Mouse (Mus musculus) neural tube, embryonic 15.5 days (tissue): ENCODE measurements around the gene Adgrl3. TPM values are rescaled to one million over a fixed set of nuclear protein-coding genes. Genes with fewer than 3 reads are reported as not detected.

Experiments
- ATAC-seq: fragments of 200-750 bp; cut with Nextera tagmentation; 2 replicates; pipeline ENCODE4 v1.8.0; 2017; ENCODE audit warnings: mild to moderate bottlenecking, moderate TSS enrichment, moderate library complexity; ENCODE audit not compliant: low FRiP score
- H3K27ac ChIP-seq: fragments of 300-500 bp; sonication (generic); replicated peaks from 2 replicates; pipeline ENCODE4 v1.5.1; 2015; ENCODE audit warnings: mild to moderate bottlenecking, inconsistent platforms
- H3K27me3 ChIP-seq: fragments of 300-500 bp; sonication (generic); replicated peaks from 2 replicates; pipeline ENCODE4 v1.6.1; 2015; ENCODE audit warnings: inconsistent platforms
- H3K36me3 ChIP-seq: fragments of 300-500 bp; sonication (generic); 2 replicates; pipeline ENCODE4 v1.6.1; 2015; ENCODE audit warnings: inconsistent platforms
- H3K4me1 ChIP-seq: fragments of 300-500 bp; sonication (generic); 2 replicates; pipeline ENCODE4 v1.6.1; 2015; ENCODE audit warnings: inconsistent platforms
- H3K4me2 ChIP-seq: fragments of 300-500 bp; sonication (generic); 2 replicates; pipeline ENCODE4 v1.6.1; 2015; ENCODE audit warnings: inconsistent platforms, mild to moderate bottlenecking, moderate library complexity
- H3K4me3 ChIP-seq: fragments of 300-500 bp; sonication (generic); replicated peaks from 2 replicates; pipeline ENCODE4 v1.5.1; 2015; ENCODE audit warnings: mild to moderate bottlenecking, inconsistent platforms
- H3K9ac ChIP-seq: fragments of 300-500 bp; sonication (generic); replicated peaks from 2 replicates; pipeline ENCODE4 v1.6.1; 2015; ENCODE audit warnings: mild to moderate bottlenecking, inconsistent platforms
- H3K9me3 ChIP-seq: fragments of 300-500 bp; sonication (generic); replicated peaks from 2 replicates; pipeline ENCODE4 v1.6.1; 2016; ENCODE audit warnings: inconsistent platforms
- WGBS: fragments of 180-500 bp; shearing (Covaris S2); methylation state at CpG from one replicate; pipeline ENCODE4 v1.1.7; 2015; ENCODE audit warnings: mixed read lengths; 5-methylcytosine and 5-hydroxymethylcytosine counted together
- polyA plus RNA-seq: library from polyadenylated mRNA; unstranded; fragments of >200 nt; fragmentation: Nextera tagmentation; extraction: Ambion mirVana; gene quantifications from 2 replicates; pipeline ENCODE4 v1.2.1, GENCODE M21; 2015

Gene Adgrl3
- polyA plus RNA-seq, 1 experiment from 2014 or later: 65.4 TPM

DNA sequence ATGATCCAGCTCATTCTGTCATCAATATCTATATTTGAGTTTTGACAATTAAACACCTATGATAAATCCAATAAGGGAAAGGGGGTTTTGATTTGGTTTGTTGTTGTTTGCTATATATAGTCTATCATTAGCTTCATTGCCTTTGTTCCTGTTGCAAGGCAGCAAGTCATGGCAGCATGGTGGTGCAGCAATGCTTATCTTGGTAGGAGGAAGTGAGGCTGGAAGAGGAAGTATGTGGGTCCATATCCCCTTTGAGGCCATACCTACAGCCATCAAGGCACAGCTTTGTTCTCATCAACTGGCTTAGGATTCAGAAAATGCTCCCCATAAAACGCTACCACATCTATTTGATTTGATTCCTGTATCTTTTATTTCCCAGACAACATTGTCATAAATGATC is 58.1 kb downstream of the Adgrl3 start:
- no peaks in the 10 kb centered on the region for H3K27me3 ChIP-seq
- no peak for ATAC-seq
- H3K36me3 ChIP-seq: no peaks in the 10 kb centered on the region

DNA sequence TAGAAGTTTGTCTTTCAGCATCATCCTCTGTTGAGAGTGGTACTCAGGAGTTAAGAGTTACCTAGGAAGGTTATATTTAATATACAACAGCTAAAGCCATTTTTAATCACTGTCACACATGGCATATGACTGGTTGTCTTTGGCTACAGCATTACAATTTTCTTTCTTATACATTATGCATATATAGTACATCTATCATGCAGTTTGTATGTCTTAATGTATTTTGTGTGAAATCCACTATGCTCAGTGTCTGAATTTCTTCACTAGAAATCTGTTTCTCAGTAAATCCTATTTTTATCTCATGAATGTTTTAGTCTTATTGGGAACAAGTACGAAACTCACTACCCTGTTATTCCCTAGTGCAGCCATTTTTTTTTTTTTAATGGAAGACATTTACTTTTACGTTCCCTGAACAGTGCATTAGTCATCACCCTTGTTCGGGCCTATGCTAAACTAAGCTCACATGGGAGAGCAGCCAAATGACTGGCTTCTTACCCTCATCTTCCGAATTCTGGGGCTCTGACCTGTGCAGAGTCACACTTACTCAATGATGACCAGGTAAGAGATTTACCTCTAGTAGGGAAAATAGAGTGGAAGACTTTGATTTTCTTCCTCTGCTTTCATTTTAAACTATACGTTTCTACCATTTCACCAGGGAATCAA is 63.9 kb downstream of the Adgrl3 start:
- ATAC-seq: no peak
- H3K4me2 ChIP-seq: no peak overlapping the region
- H3K27me3 ChIP-seq: no peaks in the 10 kb centered on the region
- no peaks in the 10 kb centered on the region for H3K9me3 ChIP-seq
- 63% methylated on average over 5 of the region's 5 CpGs for WGBS
- H3K9ac ChIP-seq: no peak overlapping the region
- H3K4me1 ChIP-seq: 0 out of 2 replicates have a peak, but pooled peaks cover 3% of the 10 kb centered on the region
- no peak overlapping the region for H3K4me3 ChIP-seq
- no peaks in the 10 kb centered on the region for H3K36me3 ChIP-seq
- H3K27ac ChIP-seq: no peak overlapping the region

More for the DNA sequence above, 58.1 kb downstream of the Adgrl3 start:
- H3K4me2 ChIP-seq: no peak overlapping the region
- 79% methylated on average over 1 of the region's 1 CpGs for WGBS
- H3K27ac ChIP-seq: no peak overlapping the region
- H3K4me1 ChIP-seq: peaks cover 3% of the 10 kb centered on the region
- H3K4me3 ChIP-seq: no peak overlapping the region
- H3K9me3 ChIP-seq: no peaks in the 10 kb centered on the region
- no peak overlapping the region for H3K9ac ChIP-seq

DNA sequence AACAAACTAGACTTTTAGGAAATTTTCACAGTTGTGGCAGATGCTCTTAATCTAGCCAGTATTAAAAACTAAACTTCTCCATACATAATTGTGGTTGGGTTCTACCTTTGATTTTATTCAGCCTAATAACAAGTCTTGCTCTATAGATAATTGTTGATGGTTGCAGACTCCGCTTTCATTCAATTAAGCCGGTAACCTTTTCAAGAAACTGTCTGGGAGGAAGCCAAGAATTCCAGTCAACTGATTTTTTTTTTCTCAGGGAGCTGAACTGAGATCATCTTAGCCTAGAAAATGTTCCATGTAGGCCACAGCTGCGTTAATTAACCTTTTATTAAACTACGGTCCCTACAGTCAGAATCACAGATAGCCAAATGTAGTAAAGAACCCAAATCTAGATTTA is 65.2 kb downstream of the Adgrl3 start:
- no peak for ATAC-seq
- no peaks in the 10 kb centered on the region for H3K36me3 ChIP-seq
- H3K4me2 ChIP-seq: no peak overlapping the region
- H3K27me3 ChIP-seq: no peaks in the 10 kb centered on the region
- H3K27ac ChIP-seq: no peak overlapping the region
- H3K9ac ChIP-seq: no peak overlapping the region
- WGBS: 50% methylated on average over 4 of the region's 4 CpGs
- H3K4me3 ChIP-seq: no peak overlapping the region
- no peaks in the 10 kb centered on the region for H3K9me3 ChIP-seq
- H3K4me1 ChIP-seq: 0 out of 2 replicates have a peak, but pooled peaks cover 3% of the 10 kb centered on the region

DNA sequence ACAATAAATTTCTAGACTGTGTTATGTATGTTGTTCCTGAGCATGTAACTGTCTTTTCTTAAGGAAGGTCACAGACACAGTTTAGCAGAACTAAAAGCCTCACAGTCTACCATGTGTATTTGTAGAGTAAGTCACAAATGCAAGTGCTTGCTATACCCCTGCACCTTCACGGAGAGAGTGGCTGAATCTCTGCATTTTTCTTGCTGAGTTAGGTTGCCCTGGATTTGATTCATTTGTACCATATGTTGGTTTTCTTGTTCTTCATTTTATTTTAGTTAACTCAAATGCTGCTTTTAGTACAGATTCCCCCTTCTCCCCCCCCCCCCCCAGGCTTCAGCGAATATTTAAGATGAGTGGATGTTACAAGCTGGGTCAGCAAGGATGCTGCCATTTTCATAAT is 68.7 kb downstream of the Adgrl3 start:
- 0 out of 2 replicates have a peak, but pooled peaks cover 3% of the 10 kb centered on the region for H3K4me1 ChIP-seq
- WGBS: 79% methylated on average over 2 of the region's 2 CpGs
- H3K4me3 ChIP-seq: no peak overlapping the region
- ATAC-seq: no peak
- no peak overlapping the region for H3K4me2 ChIP-seq
- H3K9me3 ChIP-seq: no peaks in the 10 kb centered on the region
- H3K9ac ChIP-seq: no peak overlapping the region
- no peaks in the 10 kb centered on the region for H3K27me3 ChIP-seq
- no peak overlapping the region for H3K27ac ChIP-seq
- no peaks in the 10 kb centered on the region for H3K36me3 ChIP-seq

DNA sequence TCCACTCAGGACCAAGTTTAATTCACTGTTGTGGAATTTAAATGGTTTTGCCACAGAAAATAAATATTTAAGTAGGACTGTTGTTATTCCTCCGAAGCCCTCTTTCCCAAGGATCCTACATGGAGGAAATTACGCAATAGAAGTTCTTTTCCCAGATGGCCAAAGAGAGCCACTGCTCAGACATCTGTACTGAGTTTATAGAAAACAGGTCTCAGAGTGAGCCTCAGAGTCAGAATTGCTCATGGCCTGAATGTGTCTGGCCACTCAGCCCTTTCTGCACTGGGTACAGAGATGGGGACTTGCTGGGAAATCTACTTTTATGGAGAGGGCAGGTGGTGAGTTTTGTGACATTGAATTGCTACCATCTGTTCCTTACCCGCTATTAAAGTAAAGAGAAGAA is 74.7 kb downstream of the Adgrl3 start:
- H3K9ac ChIP-seq: no peak overlapping the region
- H3K4me3 ChIP-seq: no peak overlapping the region
- peak overlapping the region; percentile 33; the same call in 1 of the 2 replicates for H3K27ac ChIP-seq
- no peaks in the 10 kb centered on the region for H3K27me3 ChIP-seq
- ATAC-seq: no peak
- H3K36me3 ChIP-seq: no peaks in the 10 kb centered on the region
- WGBS: 84% methylated on average over 3 of the region's 3 CpGs
- H3K4me2 ChIP-seq: no peak overlapping the region
- H3K9me3 ChIP-seq: no peaks in the 10 kb centered on the region
- H3K4me1 ChIP-seq: peaks cover 6% of the 10 kb centered on the region; the same call in 1 of the 2 replicates

DNA sequence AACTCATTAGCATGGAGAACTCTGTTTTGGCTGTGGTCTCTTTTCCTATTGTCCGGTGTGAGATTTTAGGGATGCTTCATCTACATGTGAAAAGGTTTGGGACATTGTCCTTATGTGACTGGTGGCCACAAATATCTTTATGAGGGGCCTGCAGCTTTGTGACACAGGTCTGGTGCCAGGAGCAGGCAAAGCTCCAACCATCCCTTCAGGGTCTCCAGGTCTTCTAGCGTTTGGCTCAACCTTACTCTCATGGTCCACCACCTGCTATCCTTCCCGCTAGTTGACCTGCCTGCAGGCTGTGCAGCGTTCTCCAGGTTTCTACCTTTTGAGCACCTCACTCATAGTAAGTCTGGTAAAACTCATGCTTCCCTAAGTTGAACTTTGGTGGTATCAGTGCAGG is 77.2 kb downstream of the Adgrl3 start:
- H3K4me3 ChIP-seq: no peak overlapping the region
- no peak overlapping the region for H3K9ac ChIP-seq
- H3K36me3 ChIP-seq: no peaks in the 10 kb centered on the region
- H3K27me3 ChIP-seq: no peaks in the 10 kb centered on the region
- peaks cover 6% of the 10 kb centered on the region; the same call in 1 of the 2 replicates for H3K4me1 ChIP-seq
- H3K9me3 ChIP-seq: no peaks in the 10 kb centered on the region
- H3K27ac ChIP-seq: no peak overlapping the region
- no peak overlapping the region for H3K4me2 ChIP-seq
- 94% methylated on average over 4 of the region's 4 CpGs for WGBS
- no peak for ATAC-seq

DNA sequence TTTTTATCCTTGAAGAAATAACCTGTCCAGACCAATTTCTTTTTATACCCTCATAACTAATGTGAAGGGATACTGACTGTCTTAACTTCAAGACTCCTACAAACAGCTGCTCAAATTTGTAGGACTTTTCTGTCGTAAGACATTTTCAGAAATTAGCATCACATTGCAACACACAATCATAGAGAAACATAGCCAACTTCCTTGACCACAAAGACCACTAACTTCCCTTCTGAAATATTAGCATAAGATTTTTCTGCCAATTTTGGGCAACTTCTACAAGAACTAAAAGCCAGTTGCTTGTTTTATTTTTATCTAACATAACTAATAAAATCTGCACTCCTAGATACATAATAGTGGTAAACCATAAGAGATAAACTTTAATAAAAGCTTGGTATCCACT is 87.5 kb downstream of the Adgrl3 start:
- no peak overlapping the region for H3K4me3 ChIP-seq
- H3K4me2 ChIP-seq: no peak overlapping the region
- H3K9me3 ChIP-seq: no peaks in the 10 kb centered on the region
- H3K4me1 ChIP-seq: no peaks in the 10 kb centered on the region
- H3K36me3 ChIP-seq: no peaks in the 10 kb centered on the region
- no peak overlapping the region for H3K9ac ChIP-seq
- H3K27ac ChIP-seq: no peak overlapping the region
- ATAC-seq: no peak
- H3K27me3 ChIP-seq: no peaks in the 10 kb centered on the region
- 90% methylated on average over 1 of the region's 1 CpGs for WGBS

DNA sequence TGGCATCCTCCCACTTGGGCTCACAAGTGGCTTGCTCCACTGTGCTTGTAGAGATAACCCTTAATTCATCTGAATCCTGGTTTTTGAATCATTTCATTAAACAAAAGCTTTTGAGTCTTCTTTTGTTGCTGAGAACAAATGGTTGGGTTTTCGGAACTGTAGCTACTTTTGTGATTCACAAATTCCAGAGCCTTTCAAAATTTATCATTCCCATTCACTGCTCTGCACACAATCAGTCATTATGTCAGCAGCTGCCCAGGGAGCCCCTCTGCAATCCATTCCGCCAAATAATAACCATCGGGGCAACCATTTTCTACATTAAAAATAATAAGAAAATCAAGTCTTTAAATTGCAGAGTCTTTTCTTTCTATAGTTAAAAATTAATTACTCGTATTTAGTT is 104.5 kb downstream of the Adgrl3 start:
- no peaks in the 10 kb centered on the region for H3K27me3 ChIP-seq
- no peak overlapping the region for H3K27ac ChIP-seq
- H3K9me3 ChIP-seq: no peaks in the 10 kb centered on the region
- H3K4me1 ChIP-seq: no peaks in the 10 kb centered on the region
- no peak overlapping the region for H3K4me2 ChIP-seq
- no peak for ATAC-seq
- H3K9ac ChIP-seq: no peak overlapping the region
- WGBS: 28% methylated on average over 4 of the region's 4 CpGs
- no peaks in the 10 kb centered on the region for H3K36me3 ChIP-seq
- H3K4me3 ChIP-seq: no peak overlapping the region

DNA sequence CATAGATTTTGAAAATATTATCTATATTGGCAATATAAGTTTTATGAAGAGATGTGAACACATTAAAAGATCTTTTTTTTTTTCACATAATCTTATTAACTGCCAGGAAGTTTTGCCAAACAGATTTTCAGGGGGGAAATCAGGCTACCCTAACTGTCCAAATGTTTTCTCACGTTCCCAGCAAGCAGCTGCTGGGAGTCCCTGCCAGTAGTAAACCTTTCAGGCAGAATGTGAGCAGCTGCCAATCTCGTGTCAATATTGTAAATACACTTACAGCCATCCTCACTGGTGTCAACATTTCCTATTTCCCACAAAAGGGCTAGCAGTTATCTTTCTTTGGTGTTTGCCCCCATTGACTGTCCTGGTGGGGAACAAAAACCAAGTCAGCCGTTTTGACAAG is 107.7 kb downstream of the Adgrl3 start:
- 51% methylated on average over 3 of the region's 3 CpGs for WGBS
- no peak overlapping the region for H3K9ac ChIP-seq

DNA sequence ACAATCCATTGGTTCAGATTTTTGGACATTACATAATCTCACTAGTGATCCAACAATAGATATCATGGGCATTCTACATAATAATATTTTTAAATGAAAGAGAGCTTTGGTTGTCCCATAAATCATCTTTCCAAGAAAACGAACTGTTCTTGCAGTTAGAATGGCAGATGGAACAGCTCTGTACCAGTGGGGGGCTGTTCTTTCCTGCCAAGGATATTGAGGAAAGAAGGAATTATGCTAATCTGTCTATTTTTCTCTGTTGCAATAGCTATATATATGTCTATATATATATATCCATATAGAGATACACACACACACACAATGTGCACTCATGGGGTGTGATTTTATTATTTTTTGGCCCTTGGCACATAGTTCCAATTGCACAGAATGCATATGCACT is 116.5 kb downstream of the Adgrl3 start:
- Histone ChIP-seq H3K27me3 (no peaks in the 10 kb centered on the region), H3K4me1 (0 out of 2 replicates have a peak, but pooled peaks cover 5% of the 10 kb centered on the region), H3K27ac (no peak overlapping the region), H3K9me3 (no peaks in the 10 kb centered on the region), H3K9ac (no peak overlapping the region), H3K4me3 (no peak overlapping the region), H3K36me3 (no peaks in the 10 kb centered on the region), H3K4me2 (no peak overlapping the region)
- no peak for ATAC-seq
- 53% methylated on average over 1 of the region's 1 CpGs for WGBS

More for the DNA sequence above, 107.7 kb downstream of the Adgrl3 start:
- Histone ChIP-seq H3K9me3 (no peaks in the 10 kb centered on the region), H3K4me3 (no peak overlapping the region), H3K27ac (no peak overlapping the region), H3K4me1 (no peaks in the 10 kb centered on the region), H3K4me2 (no peak overlapping the region), H3K27me3 (no peaks in the 10 kb centered on the region), H3K36me3 (no peaks in the 10 kb centered on the region)
- ATAC-seq: no peak

DNA sequence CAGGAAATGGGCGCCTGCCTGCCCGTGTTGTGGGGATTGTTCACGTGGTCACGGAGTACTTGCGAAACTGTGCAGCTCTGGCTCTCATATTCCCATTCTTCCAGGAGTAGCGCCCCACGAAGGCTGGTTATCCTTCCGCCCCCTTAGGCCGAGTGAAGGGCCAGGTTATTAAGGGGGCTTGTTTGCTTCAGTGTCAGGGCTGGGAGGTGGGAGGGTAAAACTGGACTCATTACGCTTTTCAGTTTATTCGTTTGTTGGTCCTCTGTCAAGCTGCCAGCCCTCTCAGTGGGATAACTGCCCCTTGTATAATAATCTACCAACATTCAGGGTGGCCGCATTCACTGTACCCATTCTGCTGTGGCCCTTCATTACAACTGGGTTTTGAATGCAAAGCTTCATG is 135.9 kb downstream of the Adgrl3 start:
- Histone ChIP-seq H3K4me2 (no peak overlapping the region), H3K36me3 (no peaks in the 10 kb centered on the region), H3K9ac (no peak overlapping the region), H3K9me3 (no peaks in the 10 kb centered on the region), H3K4me3 (no peak overlapping the region), H3K27ac (no peak overlapping the region), H3K27me3 (no peaks in the 10 kb centered on the region), H3K4me1 (peaks cover 16% of the 10 kb centered on the region)
- no peak for ATAC-seq
- WGBS: 48% methylated on average over 12 of the region's 12 CpGs

DNA sequence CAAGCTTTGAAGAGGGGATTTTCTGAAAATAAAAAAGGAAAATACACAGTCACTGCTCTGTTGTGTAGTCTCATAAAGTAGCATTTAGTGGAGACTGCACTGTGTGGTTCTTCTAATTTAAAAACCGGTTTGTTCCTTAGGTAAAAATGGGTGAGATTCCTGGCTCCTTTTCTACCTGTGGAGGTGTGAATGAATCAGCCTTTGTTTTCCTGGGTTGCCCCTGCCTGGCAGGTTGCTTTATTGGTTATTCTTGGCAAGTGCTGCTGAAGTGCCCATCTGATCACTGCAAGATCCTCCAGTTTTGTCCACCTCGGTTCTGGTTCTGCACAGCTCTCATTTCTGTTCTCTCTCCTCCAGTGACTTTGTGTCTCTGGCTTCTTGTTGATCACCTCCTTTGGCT is 136.3 kb downstream of the Adgrl3 start:
- Histone ChIP-seq H3K9me3 (no peaks in the 10 kb centered on the region), H3K4me2 (no peak overlapping the region), H3K4me1 (peaks cover 16% of the 10 kb centered on the region), H3K27me3 (no peaks in the 10 kb centered on the region), H3K4me3 (no peak overlapping the region), H3K27ac (0 out of 2 replicates have a peak overlapping the region, but pooled peaks have one; percentile 13), H3K9ac (no peak overlapping the region), H3K36me3 (no peaks in the 10 kb centered on the region)
- no peak for ATAC-seq
- 26% methylated on average over 2 of the region's 2 CpGs for WGBS
